Mouse (Mus musculus) adrenal gland, postnatal 14 days (tissue): ENCODE measurements around the gene Rapgef5. TPM values are rescaled to one million over a fixed set of nuclear protein-coding genes. Genes with fewer than 3 reads are reported as not detected.
"Not testable (repeated sequence)": the region's sequence is repeated elsewhere in the genome, so short reads cannot be mapped to it uniquely, and the experiment has no call there.

Source experiments
- DNase-seq: peaks from one replicate; pipeline ENCODE4 v3.0.0; 2021; ENCODE audit warnings: mixed read lengths
- total RNA-seq: library from RNA; stranded (reverse); gene quantifications from 2 replicates; pipeline ENCODE4 v1.2.3, GENCODE M21; 2021

Gene Rapgef5
- total RNA-seq, 1 experiment from 2014 or later = 38.9 TPM

DNA sequence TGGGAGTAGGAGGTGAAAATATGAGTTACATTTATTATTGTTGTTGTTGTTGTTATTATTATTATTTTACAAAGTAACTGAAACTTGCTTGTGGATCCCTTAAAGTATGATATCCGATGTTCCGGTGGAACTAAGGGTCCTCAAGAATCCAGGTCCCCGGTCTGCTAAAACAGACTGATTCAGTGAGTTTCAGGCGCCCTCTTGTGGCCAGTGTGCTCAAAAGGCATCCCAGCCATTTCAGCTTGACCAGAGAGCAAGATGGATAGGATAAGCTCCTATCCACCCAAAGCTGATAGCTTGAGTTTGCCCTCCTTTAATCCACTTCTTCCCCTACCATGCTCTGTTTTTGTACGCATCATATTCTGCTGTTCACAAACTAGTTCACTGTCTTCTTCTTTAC lies 252.8 kb downstream of the Rapgef5 start:
- DNase-seq = peak; percentile 79

DNA sequence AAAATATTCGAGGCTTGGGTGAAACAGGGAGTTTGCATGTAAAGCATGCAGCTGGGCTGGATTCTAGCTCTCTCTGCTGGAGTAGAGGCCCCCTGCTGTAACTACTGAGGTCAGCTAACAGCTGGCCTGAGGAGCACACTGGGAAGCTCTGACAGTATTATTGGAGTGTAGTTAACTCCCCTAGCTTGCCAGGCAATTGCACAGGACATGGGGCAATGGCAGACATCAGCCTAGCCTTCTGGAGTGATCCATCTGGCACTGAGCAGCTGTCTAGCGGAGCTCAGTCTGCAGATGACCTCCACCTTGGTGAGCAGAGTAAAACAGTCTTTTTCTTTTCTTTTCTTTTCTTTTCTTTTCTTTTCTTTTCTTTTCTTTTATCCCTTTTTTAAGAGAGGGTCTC lies 253.9 kb downstream of the Rapgef5 start:
- DNase-seq = no peak

DNA sequence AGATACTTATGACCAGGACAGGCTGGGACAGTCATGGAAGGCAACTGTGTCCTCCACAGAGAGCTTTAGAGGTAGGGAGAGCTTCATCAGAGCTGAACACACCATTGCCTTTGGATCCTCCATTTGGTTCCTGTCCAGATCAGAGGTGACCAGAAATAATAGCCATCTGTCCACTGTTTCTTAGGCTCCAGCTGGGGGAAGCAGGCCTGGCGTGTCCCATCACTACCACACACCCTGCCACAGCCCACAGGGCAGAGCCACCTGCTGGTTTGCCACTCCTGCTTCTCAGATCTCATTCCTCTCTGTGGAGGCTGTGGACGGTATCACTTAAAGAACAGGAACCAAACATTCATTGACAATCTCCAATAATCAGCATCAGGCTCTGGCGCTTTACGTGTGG lies 254.9 kb downstream of the Rapgef5 start:
- no peak for DNase-seq

DNA sequence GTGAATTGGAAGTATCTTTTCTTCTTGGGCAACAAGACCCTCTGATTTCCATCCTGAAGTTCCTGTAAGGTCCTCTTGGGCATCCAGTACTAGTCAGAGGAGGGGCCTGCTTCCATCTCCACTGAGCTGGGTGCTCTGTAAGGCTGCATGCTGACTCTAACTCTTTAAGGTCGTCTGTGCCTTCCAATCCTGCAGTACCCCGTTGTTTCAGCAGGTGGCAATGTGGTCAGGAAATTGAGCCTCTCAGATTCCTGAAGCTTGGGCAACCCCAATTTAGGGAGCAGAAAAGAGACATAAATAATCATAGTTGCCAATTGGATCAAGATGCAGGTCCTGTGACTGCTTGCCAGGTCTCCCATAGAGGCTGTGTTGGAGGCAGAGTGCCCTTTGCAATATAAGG lies 256.4 kb downstream of the Rapgef5 start:
- DNase-seq = peak; percentile 76

DNA sequence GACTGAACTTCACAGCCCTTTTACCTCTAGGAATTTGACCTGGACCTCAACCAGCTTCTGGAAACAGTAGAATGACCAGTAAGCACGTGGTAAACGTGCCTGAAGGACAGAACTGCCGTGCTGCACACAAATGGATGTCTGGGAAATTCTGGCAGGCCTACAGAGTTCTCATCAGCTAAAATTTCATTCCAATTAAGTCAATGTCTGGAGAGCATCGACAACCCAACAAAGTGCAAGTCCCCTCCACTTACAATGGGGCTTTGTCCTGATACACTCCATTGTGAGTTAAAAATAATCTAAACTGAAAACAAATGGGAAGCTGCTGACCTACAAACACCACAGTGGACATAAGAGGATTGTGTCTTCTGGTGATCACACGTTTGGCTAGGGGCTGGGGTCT lies 260.6 kb downstream of the Rapgef5 start:
- DNase-seq = no peak

DNA sequence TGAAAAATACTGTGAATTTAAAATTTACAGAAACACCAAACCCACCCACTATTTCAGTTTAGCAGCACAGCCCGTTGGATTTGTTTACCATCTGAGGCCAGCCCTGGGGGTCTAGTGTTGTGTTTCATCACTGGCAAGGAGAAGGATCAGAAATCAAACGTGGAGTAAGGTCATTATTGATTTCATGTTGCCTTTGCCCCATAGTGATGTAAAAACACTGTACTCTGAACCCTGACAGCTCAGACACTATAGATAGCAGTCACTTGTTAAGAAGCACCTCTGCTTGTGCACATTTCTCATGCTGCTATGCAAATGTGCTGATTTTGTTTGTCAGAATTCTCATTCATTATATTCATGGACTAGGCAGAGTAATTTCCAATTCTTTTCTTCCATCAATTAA lies 265.1 kb downstream of the Rapgef5 start:
- DNase-seq = no peak

DNA sequence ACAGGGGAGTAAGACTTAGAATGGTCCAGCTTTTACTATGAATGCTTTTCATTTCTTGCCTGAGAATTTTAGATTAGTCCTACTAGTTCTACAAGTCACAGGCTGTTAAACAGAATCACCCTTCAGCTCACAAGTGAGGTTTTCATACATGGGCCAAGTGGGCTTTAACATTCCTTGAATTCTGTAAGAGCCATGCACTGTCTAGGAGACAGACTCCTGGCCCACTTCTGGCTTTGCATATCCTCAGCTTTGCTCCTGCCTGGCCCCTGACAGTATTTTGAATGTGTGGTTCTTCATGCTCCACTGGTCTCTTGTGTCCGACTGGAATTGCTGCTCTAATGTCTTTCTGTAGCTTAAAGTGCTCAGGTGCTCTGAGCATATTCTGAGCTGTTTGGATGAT lies 267.1 kb downstream of the Rapgef5 start:
- no peak for DNase-seq

DNA sequence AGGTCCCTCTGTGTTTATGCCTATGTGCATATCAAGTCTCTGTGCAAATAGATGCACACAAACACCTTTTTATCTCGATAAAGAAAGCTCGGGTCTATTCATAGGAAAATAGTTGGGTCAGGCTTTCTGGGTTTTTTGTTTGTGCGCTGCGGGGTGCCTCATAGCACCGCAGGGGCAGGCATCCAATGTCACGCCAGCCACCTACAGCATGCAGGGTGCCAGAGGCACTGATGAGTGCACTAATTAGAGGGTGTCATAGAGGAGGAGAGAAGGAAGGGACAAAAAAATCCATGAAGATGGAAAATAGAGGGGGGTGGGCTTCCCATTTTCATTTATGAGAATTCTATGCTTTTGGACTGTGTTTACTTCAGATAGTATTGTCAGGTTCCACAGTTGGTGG lies 270.3 kb downstream of the Rapgef5 start:
- DNase-seq = no peak

DNA sequence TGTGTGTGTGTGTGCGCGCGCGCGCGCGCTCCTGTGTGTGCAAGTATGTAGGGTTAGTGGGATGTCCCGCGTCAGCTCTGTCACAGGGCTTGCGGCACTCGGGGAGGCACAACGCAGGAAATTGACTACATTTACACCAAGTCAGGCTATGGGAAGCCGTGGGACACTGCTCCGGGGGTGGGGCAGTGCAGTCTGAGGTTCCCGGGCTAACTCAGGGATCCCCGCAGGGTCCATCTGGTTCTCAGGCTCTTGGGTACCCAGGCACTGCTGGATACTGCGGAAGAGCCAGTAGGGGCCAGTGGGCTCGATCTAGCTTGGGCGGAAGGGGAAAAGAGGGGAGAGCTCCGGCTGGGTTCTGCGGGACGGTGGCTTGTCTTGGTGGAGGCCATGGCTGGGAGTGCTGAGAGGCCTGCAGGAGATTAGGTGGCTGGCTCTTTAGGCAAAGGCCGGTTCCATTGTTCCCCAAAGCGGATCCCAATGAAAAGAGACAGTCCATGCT lies 272.3 kb downstream of the Rapgef5 start:
- DNase-seq = no peak

DNA sequence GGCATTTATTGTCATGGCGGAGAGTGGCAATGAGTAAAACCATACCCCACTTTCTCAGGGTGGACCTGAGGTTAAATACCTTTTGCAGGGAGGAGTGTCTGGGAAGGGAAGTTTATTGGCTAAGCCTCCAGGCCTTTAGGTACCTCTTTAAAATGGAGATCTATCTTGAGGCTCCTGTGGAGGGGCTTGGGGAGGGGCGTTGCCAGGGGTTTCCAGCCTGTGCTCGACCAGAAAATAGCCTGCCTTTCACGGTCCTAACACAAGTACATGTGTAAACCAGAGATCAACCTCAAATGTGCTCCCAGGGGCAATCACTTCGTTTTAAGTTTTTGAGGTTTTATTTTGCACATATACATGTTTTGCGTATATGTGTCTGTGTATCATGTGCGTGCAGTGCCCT lies 272.7 kb downstream of the Rapgef5 start:
- no peak for DNase-seq

DNA sequence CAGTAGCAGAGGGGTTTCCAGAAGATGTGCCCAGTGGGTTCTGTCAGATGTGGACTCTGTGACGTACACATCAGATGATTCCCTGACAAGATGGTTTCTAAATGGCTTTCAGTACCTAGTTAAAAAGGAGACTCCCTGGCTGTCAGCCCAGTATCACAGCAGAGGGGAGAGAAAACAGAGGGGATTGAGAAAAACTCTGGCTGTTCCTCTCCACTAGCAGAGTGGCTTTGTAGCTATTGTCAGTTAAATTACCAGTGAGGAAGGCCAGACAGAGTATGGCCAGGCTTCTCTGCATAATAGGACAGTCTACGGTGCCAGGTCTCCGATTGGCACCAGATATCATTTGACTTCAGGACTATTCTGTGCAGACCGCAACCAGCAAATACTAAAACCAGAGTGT lies 279.0 kb downstream of the Rapgef5 start:
- DNase-seq = no peak

DNA sequence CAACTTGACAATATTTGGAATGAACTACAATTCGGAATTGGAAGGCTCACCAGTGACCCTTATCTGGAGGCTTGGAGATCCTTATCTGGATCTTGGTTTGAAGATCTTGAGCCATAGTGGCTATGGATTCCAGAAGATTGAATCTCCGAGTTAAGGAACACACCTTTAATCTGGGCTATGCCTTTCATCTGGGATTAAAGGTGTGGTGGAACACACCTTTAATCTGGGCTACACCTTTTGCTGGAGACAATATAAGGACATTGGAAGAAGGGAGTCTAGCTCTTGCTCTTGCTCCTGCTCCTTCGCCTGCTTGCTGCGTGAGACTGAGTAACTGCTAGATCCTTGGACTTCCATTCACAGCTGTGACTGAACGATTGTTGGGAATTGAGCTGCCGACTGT lies 287.7 kb downstream of the Rapgef5 start, which contains the start of gene Cdca7l:
Cdca7l (plus strand) TSS at position 301 of the 400 bp plus-strand sequence.
- not testable (repeated sequence) for DNase-seq

DNA sequence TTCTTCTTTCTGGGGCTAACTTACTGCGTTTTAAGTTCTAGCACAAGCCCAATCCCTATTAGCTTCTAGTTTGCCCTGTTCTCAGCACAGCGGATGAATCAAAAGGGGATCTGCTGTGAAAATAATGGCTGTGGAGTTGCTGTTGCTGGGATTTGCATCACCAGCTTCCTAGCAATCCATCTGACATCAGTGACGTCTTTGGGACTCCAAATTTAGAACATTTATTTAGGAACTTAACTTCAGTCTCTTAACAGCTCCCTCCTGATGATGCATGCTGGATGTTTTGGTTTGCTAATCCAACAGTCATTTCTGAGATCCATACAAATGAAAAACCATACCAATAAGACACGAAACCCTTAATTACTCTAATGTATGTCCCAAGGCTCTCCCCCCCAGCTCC lies 289.3 kb downstream of the Rapgef5 start:
- no peak for DNase-seq

DNA sequence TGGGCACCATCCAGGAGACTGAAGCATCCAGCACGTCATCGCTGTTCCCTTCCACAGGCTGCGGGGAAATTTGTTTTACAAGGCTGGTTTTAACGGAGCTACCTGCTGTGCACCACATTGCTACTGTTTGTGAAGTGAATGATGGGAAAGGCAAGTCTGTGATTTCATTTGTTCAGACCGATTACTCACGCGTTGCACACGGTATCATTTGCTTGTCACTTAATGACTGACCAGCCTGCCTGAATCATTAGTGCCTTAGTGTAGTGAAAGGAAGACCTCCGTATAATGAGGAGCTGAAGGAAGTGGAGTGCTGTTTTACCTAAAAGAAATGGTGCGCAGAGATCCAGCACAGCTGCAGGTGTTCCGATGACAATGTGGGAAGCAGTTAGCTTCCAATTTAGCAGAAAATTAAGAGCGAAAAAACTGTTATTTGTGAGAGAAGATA lies 289.8 kb downstream of the Rapgef5 start:
- DNase-seq = no peak

DNA sequence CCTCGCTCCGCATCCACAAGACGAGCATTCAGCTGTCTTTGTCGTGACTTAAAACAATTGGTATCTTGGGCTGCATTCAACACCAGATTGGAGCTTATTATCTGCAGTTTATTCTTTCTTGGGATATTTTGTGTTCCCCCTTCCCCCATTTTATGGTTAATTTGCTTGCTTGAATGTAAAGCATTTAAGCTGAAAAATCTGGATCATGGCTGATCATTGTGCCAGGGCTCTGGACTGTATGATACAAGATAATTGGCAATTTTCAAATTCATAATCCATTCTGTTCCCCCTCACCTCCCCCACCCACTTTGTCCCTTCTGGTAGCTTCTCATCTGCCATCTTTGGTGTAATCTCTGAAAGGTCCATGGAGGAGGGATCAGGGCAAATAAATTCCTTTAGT lies 290.2 kb downstream of the Rapgef5 start:
- DNase-seq = no peak

DNA sequence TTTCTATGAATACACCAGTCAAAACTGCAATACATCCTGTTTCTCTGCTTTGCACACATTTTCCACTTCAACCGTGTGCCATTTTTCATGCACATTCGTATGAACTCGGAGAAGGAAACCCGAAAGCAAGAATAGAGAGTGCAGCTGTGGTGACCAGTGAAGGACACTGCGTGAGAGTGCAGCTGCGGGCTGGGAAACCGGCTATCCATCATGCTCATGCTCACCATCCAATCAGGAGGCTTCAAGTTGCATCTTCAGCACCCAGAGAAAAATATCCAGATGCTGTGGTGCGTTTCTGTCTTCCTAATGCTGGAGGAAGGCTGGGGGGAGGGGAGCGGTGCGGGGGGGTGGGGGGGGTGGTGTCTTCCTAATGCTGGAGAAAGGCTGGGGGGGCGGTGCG lies 291.4 kb downstream of the Rapgef5 start:
- DNase-seq = no peak

DNA sequence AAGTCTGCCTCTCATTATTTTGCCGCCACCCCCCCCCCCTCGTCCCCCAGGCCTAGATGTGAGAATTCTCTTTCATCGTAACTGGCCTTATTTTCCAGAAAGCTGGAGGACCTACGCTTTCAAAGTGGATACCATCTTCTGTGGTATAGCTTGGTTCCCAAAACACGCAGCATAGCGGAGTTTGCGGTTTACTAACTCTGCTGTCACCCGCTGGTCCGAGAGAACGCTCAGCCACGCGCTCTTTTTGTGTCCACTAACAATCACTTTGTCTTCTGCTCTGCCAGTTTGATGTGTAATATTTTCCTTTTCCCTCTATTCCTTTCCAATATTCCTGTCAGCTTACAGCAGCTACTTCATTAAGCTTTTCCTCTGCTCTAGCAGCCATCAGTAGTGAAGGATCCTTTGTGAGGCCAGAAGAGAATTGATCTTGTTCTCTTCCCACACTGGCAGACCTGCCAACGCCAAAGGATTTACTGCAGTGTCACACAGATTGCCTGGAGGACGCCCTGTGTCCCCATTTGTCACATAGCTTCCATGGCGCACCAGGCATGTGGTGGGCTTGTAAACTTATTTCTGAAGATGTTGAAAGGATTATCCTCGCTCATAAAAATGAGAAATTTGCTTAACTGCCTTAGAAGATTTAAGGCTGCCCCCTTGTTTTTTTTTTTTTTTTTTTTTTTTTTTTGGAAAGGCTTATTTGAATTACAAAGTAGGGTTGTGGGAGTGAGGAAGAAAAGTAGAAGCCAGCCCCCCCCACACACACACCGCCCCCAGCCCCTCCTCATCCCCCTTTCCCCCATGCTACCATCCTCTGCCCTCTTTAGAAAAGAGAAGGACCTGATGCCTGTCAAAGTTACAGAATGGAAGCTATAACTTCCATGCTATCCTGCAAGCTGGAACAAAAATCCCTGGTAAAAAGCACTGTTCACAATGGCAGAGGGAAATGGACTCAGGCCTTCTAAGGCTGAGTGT lies 292.4 kb downstream of the Rapgef5 start:
- no peak for DNase-seq
